Mouse (Mus musculus) liver, adult 2 months (tissue): ENCODE data around the gene Cisd3. TPM values are rescaled to one million over a fixed set of nuclear protein-coding genes. Genes with fewer than 3 reads are reported as not detected.
"Not testable (repeated sequence)": the region's sequence is repeated elsewhere in the genome, so short reads cannot be mapped to it uniquely, and the experiment has no call there.

Experiments used
- DNase-seq: peaks from one replicate; pipeline ENCODE4 v3.0.0-alpha.2; 2011; ENCODE audit warnings: low read depth, low spot score; ENCODE audit errors: extremely low read depth
- H3K27ac ChIP-seq: fragments of 200-500 bp; replicated peaks from 2 replicates; pipeline ENCODE4 v1.5.1; 2012; ENCODE audit warnings: low read depth, mild to moderate bottlenecking, control low read depth, inconsistent platforms, low read length; ENCODE audit not compliant: insufficient read depth
- H3K27me3 ChIP-seq: fragments of 200-500 bp; 2 replicates; pipeline ENCODE4 v1.6.1; 2012; ENCODE audit warnings: mild to moderate bottlenecking, moderate library complexity, low read length, inconsistent platforms; ENCODE audit not compliant: control insufficient read depth, insufficient read depth
- H3K36me3 ChIP-seq: fragments of 200-500 bp; 2 replicates; pipeline ENCODE4 v1.6.1; 2012; ENCODE audit warnings: low read length, inconsistent platforms; ENCODE audit not compliant: control insufficient read depth, insufficient read depth
- H3K4me1 ChIP-seq: fragments of 200-500 bp; 2 replicates; pipeline ENCODE4 v1.6.1; 2011; ENCODE audit warnings: low read length; ENCODE audit not compliant: control insufficient read depth, insufficient read depth
- H3K4me3 ChIP-seq: fragments of 200-500 bp; 2 replicates; pipeline ENCODE4 v1.5.1; 2011; ENCODE audit warnings: low read depth, mild to moderate bottlenecking, control low read depth, low read length, moderate library complexity; ENCODE audit not compliant: insufficient read depth
- H3K79me2 ChIP-seq: fragments of 200-500 bp; 2 replicates; pipeline ENCODE4 v1.6.1; 2012; ENCODE audit warnings: inconsistent platforms, mild to moderate bottlenecking, low read length, moderate library complexity; ENCODE audit not compliant: control insufficient read depth, insufficient read depth
- H3K9ac ChIP-seq: fragments of 200-500 bp; 2 replicates; pipeline ENCODE4 v1.6.1; 2012; ENCODE audit warnings: low read depth, mild to moderate bottlenecking, control low read depth, inconsistent platforms, low read length
- CTCF ChIP-seq: fragments of 200-500 bp; IDR thresholded peaks from 2 replicates; pipeline ENCODE4 v1.5.1; 2011; ENCODE audit warnings: low read depth, low read length, control low read depth
- POLR2A ChIP-seq: fragments of 200-500 bp; IDR thresholded peaks from 2 replicates; pipeline ENCODE4 v1.6.1; 2011; ENCODE audit warnings: low read length, control low read depth; ENCODE audit not compliant: insufficient read depth; ENCODE audit errors: extremely low read depth
- WGBS: fragments of 180-500 bp; shearing (Covaris S2); methylation state at CpG from one replicate; pipeline ENCODE4 v1.1.7; 2018; 5-methylcytosine and 5-hydroxymethylcytosine counted together
- polyA plus RNA-seq: library from polyadenylated mRNA; depleted of rRNA; stranded (reverse); fragments of >200 nt; gene quantifications from 2 replicates; pipeline ENCODE4 v1.2.3, GENCODE M21; 2012
- total RNA-seq: library from RNA; depleted of rRNA; stranded (reverse); fragments of >200 nt; gene quantifications from 2 replicates; pipeline ENCODE4 v1.2.3, GENCODE M21; 2014

Gene Cisd3
- total and polyA plus RNA-seq, 2 experiments, result 35.7 to 73.6 TPM

DNA sequence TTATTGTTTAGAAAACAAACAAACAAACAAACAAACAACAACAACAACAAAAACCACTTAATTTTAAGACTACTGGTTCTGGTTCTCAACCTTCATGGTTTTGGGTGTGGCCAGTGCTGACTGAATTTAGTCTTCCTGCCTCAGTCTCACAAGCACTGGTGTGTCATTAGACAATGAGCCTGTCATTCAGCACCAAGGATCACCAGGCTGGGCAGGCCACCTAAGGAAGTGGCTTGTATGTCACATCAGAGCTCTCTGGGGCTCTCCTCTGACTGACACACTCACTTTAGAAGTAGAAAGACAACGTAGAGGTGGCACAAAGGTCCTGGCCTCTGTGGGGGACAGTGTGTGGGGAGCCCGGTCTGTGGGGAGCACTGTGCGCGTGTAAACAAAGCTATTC is 33.4 kb downstream of the Cisd3 start:
- H3K4me3 ChIP-seq, result no peak overlapping the region
- DNase-seq, result no peak
- no peaks in the 10 kb centered on the region for H3K79me2 ChIP-seq
- H3K36me3 ChIP-seq, result peaks cover 13% of the 10 kb centered on the region; the same call in 1 of the 2 replicates
- no peak overlapping the region for H3K27ac ChIP-seq
- no peak overlapping the region for H3K9ac ChIP-seq
- 84% methylated on average over 4 of the region's 4 CpGs for WGBS
- no peaks in the 10 kb centered on the region for H3K27me3 ChIP-seq
- H3K4me1 ChIP-seq, result peaks cover 9% of the 10 kb centered on the region; the same call in 1 of the 2 replicates
- no peak for TF ChIP-seq CTCF
- TF ChIP-seq POLR2A, result no peak

DNA sequence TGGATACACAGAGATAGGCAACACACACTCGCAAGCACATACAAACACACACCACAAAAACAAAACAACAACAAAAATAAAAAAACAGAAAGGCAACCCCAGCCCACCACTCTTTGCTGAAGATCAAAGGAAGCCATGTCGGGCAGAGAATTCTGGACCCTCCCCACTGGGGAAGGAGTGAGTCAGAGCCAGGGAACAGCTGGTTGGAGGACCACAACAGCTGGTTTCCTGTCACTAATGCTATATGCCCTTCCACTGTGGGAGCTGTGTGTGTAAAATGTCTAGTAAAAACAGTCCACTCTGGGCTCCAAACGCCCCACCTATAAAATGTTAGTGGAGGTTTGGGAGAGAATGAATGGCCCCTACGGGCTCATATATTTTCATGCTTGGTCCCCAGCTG is 35.7 kb downstream of the Cisd3 start:
- no peak for DNase-seq
- Histone ChIP-seq H3K27me3 (no peaks in the 10 kb centered on the region), H3K4me3 (no peak overlapping the region), H3K9ac (no peak overlapping the region), H3K27ac (no peak overlapping the region), H3K36me3 (peaks cover 13% of the 10 kb centered on the region; the same call in 1 of the 2 replicates), H3K79me2 (no peaks in the 10 kb centered on the region), H3K4me1 (0 out of 2 replicates have a peak, but pooled peaks cover 1% of the 10 kb centered on the region)
- WGBS, result 93% methylated on average over 4 of the region's 4 CpGs
- TF ChIP-seq POLR2A, result no peak
- no peak for TF ChIP-seq CTCF

DNA sequence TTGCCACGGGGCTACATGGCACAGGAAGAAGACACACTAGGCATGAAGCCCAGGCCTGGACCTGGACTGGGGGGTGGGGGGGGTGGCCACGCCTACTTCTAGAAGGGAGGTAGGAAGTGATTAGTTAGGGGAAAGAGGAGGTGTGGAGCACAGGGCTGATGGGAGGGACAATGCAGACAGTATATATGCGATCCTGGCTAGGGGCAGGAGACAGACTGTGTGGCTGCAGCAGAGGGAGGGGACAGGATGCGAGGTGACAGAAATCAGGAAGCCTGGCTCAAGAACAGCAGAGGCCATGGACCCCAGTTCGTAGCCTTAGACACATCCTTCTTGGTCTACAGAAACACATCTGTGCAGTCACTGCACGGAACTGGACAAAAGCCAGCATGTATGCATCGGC is 38.1 kb downstream of the Cisd3 start:
- Histone ChIP-seq H3K4me3 (no peak overlapping the region), H3K27me3 (no peaks in the 10 kb centered on the region), H3K9ac (no peak overlapping the region), H3K27ac (no peak overlapping the region), H3K4me1 (0 out of 2 replicates have a peak, but pooled peaks cover 1% of the 10 kb centered on the region), H3K36me3 (peaks cover 16% of the 10 kb centered on the region; the same call in 1 of the 2 replicates), H3K79me2 (no peaks in the 10 kb centered on the region)
- no peak for TF ChIP-seq CTCF
- no peak for TF ChIP-seq POLR2A
- no peak for DNase-seq
- 73% methylated on average over 7 of the region's 7 CpGs for WGBS

DNA sequence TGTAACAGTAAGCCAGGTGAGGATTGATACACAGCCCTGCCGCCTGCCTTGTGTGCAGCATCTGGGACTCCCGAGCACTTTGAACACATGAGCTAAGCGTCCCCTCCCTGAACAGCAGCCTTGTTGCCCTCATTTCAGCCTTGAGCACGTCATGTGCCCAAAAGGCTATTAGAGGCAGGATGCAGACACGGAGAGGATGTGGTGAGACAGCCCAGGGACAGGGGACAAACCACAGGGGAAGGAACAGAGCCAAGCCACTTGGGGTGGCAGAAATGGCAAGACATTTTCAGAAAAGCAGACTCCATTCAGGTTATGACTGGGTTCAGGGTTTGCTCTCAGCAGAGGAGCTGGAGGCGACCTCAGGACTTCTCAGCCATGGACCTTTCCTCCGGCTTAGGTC is 42.7 kb downstream of the Cisd3 start:
- TF ChIP-seq CTCF, result no peak
- no peak for TF ChIP-seq POLR2A
- Histone ChIP-seq H3K4me3 (no peak overlapping the region), H3K4me1 (0 out of 2 replicates have a peak, but pooled peaks cover 1% of the 10 kb centered on the region), H3K27ac (no peak overlapping the region), H3K36me3 (peaks cover 16% of the 10 kb centered on the region), H3K27me3 (no peaks in the 10 kb centered on the region), H3K9ac (no peak overlapping the region), H3K79me2 (no peaks in the 10 kb centered on the region)
- DNase-seq, result no peak
- 87% methylated on average over 7 of the region's 7 CpGs for WGBS

DNA sequence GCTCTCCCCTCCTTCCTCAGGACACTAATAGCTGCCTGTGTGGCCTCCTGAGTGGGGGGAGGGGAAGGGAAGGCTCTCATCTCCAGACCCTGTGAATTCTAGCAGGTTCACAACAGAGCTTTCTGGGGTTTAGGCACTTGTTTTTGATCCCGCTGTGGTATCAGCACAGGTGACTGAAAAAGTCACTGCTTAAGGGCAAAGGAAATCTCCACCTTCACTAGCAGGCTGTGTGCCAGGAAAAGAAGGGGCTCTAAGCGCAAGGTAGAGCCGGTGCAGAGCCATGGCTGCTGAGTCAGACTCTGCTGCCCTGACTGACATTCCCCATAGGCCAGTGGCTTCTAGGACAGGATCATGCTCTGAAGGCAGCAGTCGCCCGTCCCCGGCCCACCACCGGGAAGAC is 43.1 kb downstream of the Cisd3 start:
- no peak overlapping the region for H3K27ac ChIP-seq
- 0 out of 2 replicates have a peak, but pooled peaks cover 1% of the 10 kb centered on the region for H3K4me1 ChIP-seq
- WGBS, result 93% methylated on average over 7 of the region's 7 CpGs
- peaks cover 16% of the 10 kb centered on the region for H3K36me3 ChIP-seq
- H3K9ac ChIP-seq, result no peak overlapping the region
- 0 out of 2 replicates have a peak, but pooled peaks cover 3% of the 10 kb centered on the region for H3K79me2 ChIP-seq
- no peak for DNase-seq
- no peaks in the 10 kb centered on the region for H3K27me3 ChIP-seq
- H3K4me3 ChIP-seq, result no peak overlapping the region
- no peak for TF ChIP-seq CTCF
- TF ChIP-seq POLR2A, result no peak

DNA sequence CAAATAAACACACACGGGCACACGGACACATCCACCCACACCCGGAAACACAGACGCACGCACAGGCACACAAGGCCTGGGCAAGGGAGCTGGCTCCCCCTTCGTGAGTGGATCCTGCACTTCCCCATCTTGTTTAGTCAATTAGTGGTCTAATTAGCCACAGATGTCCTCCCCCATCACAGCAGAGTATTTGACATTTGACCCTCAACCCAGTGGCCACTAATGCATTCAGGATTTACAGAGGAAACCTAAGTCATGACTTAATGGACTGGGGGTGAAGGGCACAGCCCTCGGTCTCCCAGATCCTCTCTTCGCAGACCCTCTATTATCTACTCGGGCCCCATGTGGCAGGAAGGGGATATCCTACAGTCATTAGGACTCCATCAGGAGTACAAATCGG is 48.1 kb downstream of the Cisd3 start:
- Histone ChIP-seq H3K79me2 (peaks cover 6% of the 10 kb centered on the region; the same call in 1 of the 2 replicates), H3K9ac (no peak overlapping the region), H3K36me3 (peaks cover 12% of the 10 kb centered on the region), H3K4me3 (no peak overlapping the region), H3K27me3 (no peaks in the 10 kb centered on the region), H3K4me1 (peaks cover 5% of the 10 kb centered on the region), H3K27ac (no peak overlapping the region)
- TF ChIP-seq CTCF, result no peak
- TF ChIP-seq POLR2A, result no peak
- 58% methylated on average over 10 of the region's 10 CpGs for WGBS
- no peak for DNase-seq

DNA sequence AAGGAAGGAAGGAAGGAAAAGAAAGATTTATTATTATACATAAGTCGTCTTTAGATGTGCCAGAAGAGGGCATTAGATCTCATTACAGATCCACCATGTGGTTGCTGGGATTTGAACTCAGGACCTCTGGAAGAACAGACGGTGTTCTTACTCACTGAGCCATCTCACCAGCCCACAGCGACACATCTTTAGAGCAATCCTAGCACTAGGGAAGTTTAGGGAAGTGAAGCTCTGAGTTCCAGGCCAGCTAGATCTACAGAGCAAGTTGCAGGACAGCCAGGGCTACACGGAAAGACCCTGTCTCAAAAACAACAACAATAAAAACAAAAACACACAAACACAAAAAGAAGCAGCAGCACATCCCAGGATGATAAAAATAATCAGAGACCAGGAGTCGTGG is 49.2 kb downstream of the Cisd3 start:
- not testable (repeated sequence) for H3K79me2 ChIP-seq, H3K4me1 ChIP-seq, H3K4me3 ChIP-seq, H3K27ac ChIP-seq, H3K9ac ChIP-seq, DNase-seq, H3K27me3 ChIP-seq
- 81% methylated on average over 5 of the region's 5 CpGs for whole genome bisulfite sequencing
- peaks cover 12% of the 10 kb centered on the region for H3K36me3 ChIP-seq
